Mouse (Mus musculus): Measurements from ENCODE around the gene Map1b.

Gene Map1b

GRCm38 (mm10) chr13:99444880-99445279 lies 71.5 kb downstream of the Map1b start:
- DNase-seq: no peak

- DNase-seq: no peak
Observed at GRCm38 (mm10) chr13:99444431-99444871, 71.9 kb downstream of the Map1b start.

- no peak for DNase-seq
Observed at GRCm38 (mm10) chr13:99443484-99444175, 72.7 kb downstream of the Map1b start.

- no peak for DNase-seq
Observed at GRCm38 (mm10) chr13:99442434-99443249, 73.7 kb downstream of the Map1b start.

GRCm38 (mm10) chr13:99441700-99442433 lies 74.5 kb downstream of the Map1b start:
- no peak for DNase-seq

- no peak for DNase-seq
Observed at GRCm38 (mm10) chr13:99440228-99440627, 76.1 kb downstream of the Map1b start.

GRCm38 (mm10) chr13:99439357-99439756 lies 77.0 kb downstream of the Map1b start:
- no peak for DNase-seq

- DNase-seq: no peak
Observed at GRCm38 (mm10) chr13:99437051-99437450, 79.3 kb downstream of the Map1b start.

- DNase-seq: no peak
Observed at GRCm38 (mm10) chr13:99434494-99434893, 81.8 kb downstream of the Map1b start.

GRCm38 (mm10) chr13:99433068-99434008 lies 83.0 kb downstream of the Map1b start:
- no peak for DNase-seq

GRCm38 (mm10) chr13:99423581-99423980 lies 92.8 kb downstream of the Map1b start:
- DNase-seq: no peak

- no peak for DNase-seq
Observed at GRCm38 (mm10) chr13:99416601-99417000, 99.7 kb downstream of the Map1b start.

GRCm38 (mm10) chr13:99414352-99414742 lies 102.0 kb downstream of the Map1b start:
- DNase-seq: no peak

GRCm38 (mm10) chr13:99413481-99414351 lies 102.6 kb downstream of the Map1b start:
- DNase-seq: no peak

GRCm38 (mm10) chr13:99412477-99413080 lies 103.8 kb downstream of the Map1b start:
- DNase-seq: peak; percentile 21

GRCm38 (mm10) chr13:99411761-99412160 lies 104.6 kb downstream of the Map1b start:
- DNase-seq: no peak

- DNase-seq: peak; percentile 28
Observed at GRCm38 (mm10) chr13:99410611-99411515, 105.5 kb downstream of the Map1b start.

- DNase-seq: no peak
Observed at GRCm38 (mm10) chr13:99409216-99409615, 107.1 kb downstream of the Map1b start.

- no peak for DNase-seq
Observed at GRCm38 (mm10) chr13:99399373-99399772, 117.0 kb downstream of the Map1b start.
